Mouse (Mus musculus) inflammation-experienced regulatory T-cells, adult 16 weeks (primary cell): ENCODE measurements around the gene Aadac. TPM values are rescaled to one million over a fixed set of nuclear protein-coding genes. Genes with fewer than 3 reads are reported as not detected.

Experiments used
- polyA plus RNA-seq: library from polyadenylated mRNA; unstranded; fragments of 100-300 nt; shearing (Covaris generic); gene quantifications from one replicate; pipeline ENCODE4 v1.2.1, GENCODE M21; 2017

Gene Aadac
- polyA plus RNA-seq: not detected

DNA sequence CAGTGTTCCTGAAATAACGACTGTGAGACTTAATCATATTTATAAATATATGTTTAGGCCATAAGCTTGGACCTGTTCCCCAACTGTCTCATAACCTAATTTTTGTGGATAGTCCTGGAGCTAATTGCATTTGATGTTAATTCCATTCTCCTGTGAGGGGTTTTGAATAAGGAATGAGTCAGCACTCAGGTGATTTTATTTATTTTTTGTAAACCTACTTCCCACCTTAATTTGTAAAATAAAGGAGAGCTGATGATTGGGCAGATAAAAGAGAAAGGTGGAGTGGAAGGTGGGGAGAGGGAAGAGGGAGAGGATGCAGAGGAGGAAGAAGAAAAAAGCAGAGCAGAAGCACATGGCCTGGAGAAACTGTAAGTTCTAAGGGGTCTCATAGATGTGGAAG is at the start of gene Aadac:
Gene Aadac (plus strand): TSS at position 301 of the 400 bp plus-strand sequence.

GRCm38 (mm10) chr3:60006443-60006842 is 19.1 kb upstream of the Aadac start, which contains the start of gene Aadacl2:
Gene Aadacl2 (plus strand): TSS chr3:60006743.

GRCm38 (mm10) chr3:60081648-60082047 is 56.1 kb downstream of the Aadac start, which contains the start of gene Sucnr1:
Gene Sucnr1 (plus strand): TSS chr3:60081869.

Other genes starting within 250 kb of the Aadac start
- not detected for gene Gm8298, start 164.7 kb upstream of the Aadac start, polyA plus RNA-seq
- gene C130079G13Rik, start 100.5 kb upstream of the Aadac start, polyA plus RNA-seq: not detected
- gene Aadacl2, start 19.0 kb upstream of the Aadac start, polyA plus RNA-seq: not detected
- not detected for gene Sucnr1, start 56.2 kb downstream of the Aadac start, polyA plus RNA-seq